Mouse (Mus musculus) C2C12 (cell line): ENCODE data around the gene Acp6. TPM values are rescaled to one million over a fixed set of nuclear protein-coding genes. Genes with fewer than 3 reads are reported as not detected.

Experiments
- H3K27me3 ChIP-seq: one replicate; pipeline ENCODE4 v1.6.1; 2011; ENCODE audit not compliant: control insufficient read depth, insufficient read depth, insufficient read length
- H3K36me3 ChIP-seq: one replicate; pipeline ENCODE4 v1.6.1; 2011; ENCODE audit not compliant: control insufficient read depth, insufficient read depth
- H3K4me3 ChIP-seq: one replicate; pipeline ENCODE4 v1.5.1; 2011; ENCODE audit warnings: mild to moderate bottlenecking, control low read depth; ENCODE audit not compliant: poor library complexity, insufficient read depth, severe bottlenecking
- H3K79me2 ChIP-seq: one replicate; pipeline ENCODE4 v1.6.1; 2011; ENCODE audit not compliant: control insufficient read depth, insufficient read depth
- H3K79me3 ChIP-seq: one replicate; pipeline ENCODE4 v1.6.1; 2011; ENCODE audit warnings: low read depth, control low read depth
- H3ac ChIP-seq: one replicate; pipeline ENCODE3; 2011; ENCODE audit warnings: low read depth; ENCODE audit not compliant: control insufficient read depth, insufficient read length
- CEBPB ChIP-seq: IDR thresholded peaks from one replicate; pipeline ENCODE4 v1.6.1; 2011; ENCODE audit warnings: low read depth, mild to moderate bottlenecking, control low read depth, moderate library complexity
- CTCF ChIP-seq: IDR thresholded peaks from one replicate; pipeline ENCODE4 v1.5.1; 2011; ENCODE audit not compliant: control insufficient read depth, insufficient read depth, insufficient read length
- FOSL1 ChIP-seq: IDR thresholded peaks from one replicate; pipeline ENCODE4 v1.8.0; 2011; ENCODE audit warnings: mild to moderate bottlenecking, low read length; ENCODE audit not compliant: poor library complexity, insufficient read depth, severe bottlenecking
- MAX ChIP-seq: IDR thresholded peaks from one replicate; pipeline ENCODE4 v1.6.1; 2011; ENCODE audit warnings: mild to moderate bottlenecking, control low read depth
- MYOD1 ChIP-seq: IDR thresholded peaks from one replicate; pipeline ENCODE4 v1.6.1; 2011; ENCODE audit warnings: low read depth; ENCODE audit not compliant: control insufficient read depth, insufficient read length
- MYOG ChIP-seq: IDR thresholded peaks from one replicate; pipeline ENCODE4 v1.6.1; 2011; ENCODE audit not compliant: control insufficient read depth, insufficient read length; ENCODE audit errors: extremely low read depth
- USF1 ChIP-seq: IDR thresholded peaks from one replicate; pipeline ENCODE4 v1.6.1; 2011; ENCODE audit warnings: low read depth, mild to moderate bottlenecking, control low read depth, moderate library complexity
- polyA plus RNA-seq: library from polyadenylated mRNA; unstranded; fragments of >200 nt; fragmentation: generic; extraction: Trizol; gene quantifications from one replicate; pipeline ENCODE4 v1.2.1, GENCODE M21; 2012; ENCODE audit warnings: missing spikeins

The Acp6 gene
- polyA plus RNA-seq, 1 experiment = 16.5 TPM

DNA sequence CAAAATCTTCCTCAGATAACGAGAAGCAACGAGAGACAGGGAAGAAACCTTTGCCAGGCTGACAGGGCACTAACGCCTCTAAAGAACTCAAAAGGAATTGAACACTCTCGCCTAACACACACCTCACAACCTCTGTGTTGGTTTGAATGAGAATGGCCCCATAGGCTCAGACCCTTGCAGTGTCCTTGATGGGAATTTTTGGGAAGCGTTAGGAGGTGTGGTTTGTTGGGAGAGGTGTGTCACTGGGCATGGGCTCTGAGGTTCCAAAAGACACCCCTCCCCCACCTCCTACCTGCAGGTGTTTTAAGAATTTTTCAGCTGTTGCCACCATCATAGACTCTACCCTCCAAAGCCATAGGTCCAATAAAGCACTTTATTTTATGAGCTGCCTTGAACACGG lies 20.3 kb downstream of the Acp6 start:
- no peak for TF ChIP-seq MAX
- TF ChIP-seq MYOG = no peak
- TF ChIP-seq MYOD1 = no peak
- TF ChIP-seq CEBPB = no peak
- TF ChIP-seq CTCF = no peak
- no peak for TF ChIP-seq USF1
- no peak for TF ChIP-seq FOSL1
- H3ac ChIP-seq = no peak overlapping the region
- no peaks in the 10 kb centered on the region for H3K27me3 ChIP-seq
- H3K79me3 ChIP-seq = no peaks in the 10 kb centered on the region
- no peaks in the 10 kb centered on the region for H3K79me2 ChIP-seq
- no peaks in the 10 kb centered on the region for H3K36me3 ChIP-seq
- no peak overlapping the region for H3K4me3 ChIP-seq

GRCm38 (mm10) chr3:97180527-97180926 lies 21.9 kb downstream of the Acp6 start:
- Histone ChIP-seq H3K79me3 (no peaks in the 10 kb centered on the region), H3K79me2 (no peaks in the 10 kb centered on the region), H3K27me3 (no peaks in the 10 kb centered on the region), H3K4me3 (no peak overlapping the region), H3ac (no peak overlapping the region), H3K36me3 (no peaks in the 10 kb centered on the region)
- no peak for TF ChIP-seq USF1
- no peak for TF ChIP-seq CEBPB
- TF ChIP-seq MYOD1 = no peak
- TF ChIP-seq MYOG = no peak
- TF ChIP-seq FOSL1 = no peak
- no peak for TF ChIP-seq CTCF
- no peak for TF ChIP-seq MAX

- TF ChIP-seq MYOG (no peak), CEBPB (no peak), FOSL1 (no peak), MYOD1 (no peak), USF1 (no peak)
- Histone ChIP-seq H3K4me3 (no peak overlapping the region), H3K36me3 (no peaks in the 10 kb centered on the region), H3ac (no peak overlapping the region), H3K27me3 (peaks cover 12% of the 10 kb centered on the region), H3K79me3 (no peaks in the 10 kb centered on the region), H3K79me2 (no peaks in the 10 kb centered on the region)
Observed at GRCm38 (mm10) chr3:97183810-97184209, 25.2 kb downstream of the Acp6 start.

DNA sequence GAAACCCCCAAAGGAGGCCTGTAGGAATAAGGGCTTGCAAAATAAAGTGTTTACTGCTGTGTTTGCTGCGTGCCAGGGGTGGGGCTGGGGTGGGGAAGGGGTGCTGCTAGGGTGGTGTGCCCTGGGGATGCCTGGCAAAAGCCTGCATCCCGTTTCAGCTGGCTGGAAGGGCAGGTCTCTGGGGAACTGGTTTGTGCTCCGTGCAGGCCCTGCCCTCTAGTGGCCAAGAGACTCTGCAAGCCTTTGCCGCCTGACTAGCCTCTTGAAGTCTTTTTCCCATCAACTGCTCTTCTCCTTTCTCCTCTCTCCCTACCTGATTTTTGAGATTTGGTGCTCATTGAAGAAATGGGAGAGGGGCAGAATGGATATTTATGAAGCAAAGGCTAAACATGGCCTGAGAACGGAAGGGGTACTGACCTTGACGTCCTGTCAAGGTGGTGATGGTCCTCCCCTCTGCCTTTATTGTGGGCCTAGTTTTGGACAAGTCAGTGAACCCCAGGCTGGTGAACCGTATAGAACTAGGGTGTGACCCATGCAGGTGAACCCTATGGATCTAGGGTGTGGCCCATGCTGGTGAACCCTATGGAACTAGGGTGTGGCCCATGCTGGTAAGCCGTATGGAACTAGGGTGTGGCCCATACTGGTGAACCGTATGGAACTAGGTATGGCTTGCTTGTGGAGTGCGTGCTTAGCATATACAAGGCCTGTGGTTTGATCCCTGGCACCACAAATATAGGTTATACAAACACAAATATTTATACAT lies 26.7 kb downstream of the Acp6 start:
- H3K36me3 ChIP-seq = no peaks in the 10 kb centered on the region
- no peaks in the 10 kb centered on the region for H3K79me3 ChIP-seq
- peak; percentile 83 for TF ChIP-seq CTCF
- TF ChIP-seq FOSL1 = no peak
- no peak for TF ChIP-seq CEBPB
- no peak for TF ChIP-seq MAX
- H3K79me2 ChIP-seq = no peaks in the 10 kb centered on the region
- H3ac ChIP-seq = no peak overlapping the region
- H3K27me3 ChIP-seq = peaks cover 12% of the 10 kb centered on the region
- no peak overlapping the region for H3K4me3 ChIP-seq

GRCm38 (mm10) chr3:97196571-97196970 lies 38.0 kb downstream of the Acp6 start:
- TF ChIP-seq MYOD1 (no peak), MAX (no peak), FOSL1 (no peak), CEBPB (no peak), USF1 (no peak)
- H3K79me2 ChIP-seq = no peaks in the 10 kb centered on the region
- no peak overlapping the region for H3K4me3 ChIP-seq
- H3K27me3 ChIP-seq = peaks cover 2% of the 10 kb centered on the region
- no peaks in the 10 kb centered on the region for H3K36me3 ChIP-seq
- H3K79me3 ChIP-seq = no peaks in the 10 kb centered on the region
- H3ac ChIP-seq = no peak overlapping the region

GRCm38 (mm10) chr3:97199261-97199660 lies 40.7 kb downstream of the Acp6 start:
- Histone ChIP-seq H3ac (no peak overlapping the region), H3K36me3 (no peaks in the 10 kb centered on the region), H3K4me3 (no peak overlapping the region), H3K79me2 (no peaks in the 10 kb centered on the region), H3K27me3 (no peaks in the 10 kb centered on the region), H3K79me3 (no peaks in the 10 kb centered on the region)
- TF ChIP-seq USF1 = no peak
- no peak for TF ChIP-seq MAX
- TF ChIP-seq MYOD1 = no peak
